Mouse (Mus musculus) urinary bladder, postnatal 4 days (tissue): ENCODE results near the gene Mageh1.
A peak's percentile ranks its signal among the peaks of the same experiment; 100 is the strongest.
"Not testable (repeated sequence)": the region's sequence is repeated elsewhere in the genome, so short reads cannot be mapped to it uniquely, and the experiment has no call there.

Experiments
- DNase-seq, 2 experiments: peaks; one replicate each; pipeline ENCODE4 v3.0.0; 2021 to 2022; ENCODE audit warnings: low spot score in 2 of 2

The Mageh1 gene

DNA sequence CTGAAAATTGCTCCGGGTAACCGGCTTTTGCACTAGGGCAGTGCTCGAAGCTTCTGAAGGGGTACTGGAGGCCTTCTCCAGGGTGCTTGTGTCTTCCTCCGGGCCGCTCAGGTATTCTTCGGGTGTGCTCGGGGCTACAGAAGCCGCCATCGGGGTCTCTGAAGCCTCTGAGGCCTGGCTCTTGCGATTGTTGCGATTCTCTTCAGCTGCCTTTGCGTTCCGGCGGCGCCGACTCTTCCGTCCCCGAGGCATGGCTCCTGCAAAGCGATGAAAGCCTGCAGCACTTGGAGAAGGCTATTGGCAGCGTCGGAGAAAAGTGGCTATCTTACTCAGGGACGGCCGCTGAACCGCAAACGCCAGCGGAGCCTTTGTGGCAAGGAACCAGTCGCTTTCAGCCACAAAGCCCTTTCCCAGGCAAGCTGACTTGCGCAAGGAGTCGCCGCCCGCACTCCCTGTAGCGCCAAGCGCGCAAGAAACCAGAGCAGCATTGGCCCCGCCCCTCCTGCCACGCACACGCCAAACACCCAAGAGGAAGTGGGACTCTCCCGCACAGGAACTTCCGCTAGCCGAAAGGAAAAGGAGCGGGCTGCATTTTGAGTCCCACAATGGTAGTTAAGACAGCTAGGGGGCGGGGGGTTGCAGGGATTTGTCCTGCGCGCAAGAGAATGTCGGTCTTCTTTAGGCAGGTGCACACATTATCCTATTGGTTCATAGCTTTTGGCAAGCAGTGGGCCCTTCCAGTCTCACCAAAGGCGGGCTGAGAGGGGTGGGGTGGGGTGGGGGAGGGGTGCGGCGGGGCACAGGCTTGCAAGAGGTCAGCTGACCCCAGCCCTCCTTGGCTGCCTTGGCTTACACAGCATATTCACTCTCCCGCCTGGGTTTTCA, at the start of gene Mageh1:
Gene Mageh1, minus strand, starts transcription at position 489 of the 885 bp plus-strand sequence.
- DNase-seq: peak; percentile 71 to 79

DNA sequence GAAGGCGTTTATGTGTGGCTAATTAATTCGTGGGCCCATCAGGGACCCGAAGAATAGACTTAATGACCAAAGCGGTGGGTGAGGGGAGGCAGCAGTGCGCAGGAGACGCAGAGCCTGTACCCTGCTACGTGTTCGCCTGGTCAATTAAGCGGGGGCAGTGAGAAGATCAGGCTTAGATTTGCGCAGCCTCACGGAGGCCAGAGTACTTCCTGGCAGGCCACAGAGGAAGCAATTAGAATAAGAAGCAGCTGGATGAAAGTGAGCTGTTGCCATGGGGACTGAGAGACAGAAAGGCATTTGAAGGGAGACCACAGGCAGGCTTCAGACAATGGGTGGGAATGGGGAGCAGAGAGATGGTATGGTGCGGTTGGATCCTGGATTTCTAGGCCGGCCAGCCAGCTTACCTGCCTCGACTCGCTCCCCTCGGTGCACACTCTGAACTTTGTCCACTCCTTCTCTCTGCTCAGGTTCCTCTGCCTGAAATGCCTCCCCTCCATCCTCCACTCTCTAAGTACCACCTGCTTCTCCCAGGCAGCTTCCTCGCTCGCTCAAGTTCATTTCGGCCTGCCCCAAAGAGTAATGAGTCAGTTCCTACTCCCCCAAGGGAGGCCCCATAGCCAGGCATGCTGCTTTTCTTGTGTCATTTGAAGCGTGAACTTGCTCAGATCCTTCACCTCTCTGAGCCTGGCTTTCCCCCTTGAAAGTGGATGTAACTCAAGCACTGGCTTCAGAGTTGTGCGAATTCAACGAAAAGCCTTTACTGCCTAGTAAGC, 783 bp upstream of the Mageh1 start:
- DNase-seq: not testable (repeated sequence)

DNA sequence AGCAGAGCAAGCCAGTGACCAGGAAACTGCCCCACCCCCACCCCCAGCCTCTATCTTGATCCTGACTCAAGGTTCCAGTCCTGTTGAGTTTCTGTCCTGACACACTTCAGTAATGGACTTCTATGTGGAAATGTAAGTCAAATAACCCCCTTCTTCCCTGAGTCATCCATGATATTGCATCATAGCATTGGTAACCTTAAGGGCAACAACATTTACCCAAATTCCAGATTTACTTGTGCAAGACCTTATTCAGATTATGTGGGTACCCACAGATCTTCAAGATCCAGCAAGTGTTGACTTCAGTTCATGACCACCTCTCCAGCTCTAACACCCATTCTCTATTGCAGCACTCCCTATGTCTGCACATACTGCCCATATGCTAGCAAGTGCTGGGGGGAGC, 5.8 kb downstream of the Mageh1 start:
- not testable (repeated sequence) for DNase-seq

DNA sequence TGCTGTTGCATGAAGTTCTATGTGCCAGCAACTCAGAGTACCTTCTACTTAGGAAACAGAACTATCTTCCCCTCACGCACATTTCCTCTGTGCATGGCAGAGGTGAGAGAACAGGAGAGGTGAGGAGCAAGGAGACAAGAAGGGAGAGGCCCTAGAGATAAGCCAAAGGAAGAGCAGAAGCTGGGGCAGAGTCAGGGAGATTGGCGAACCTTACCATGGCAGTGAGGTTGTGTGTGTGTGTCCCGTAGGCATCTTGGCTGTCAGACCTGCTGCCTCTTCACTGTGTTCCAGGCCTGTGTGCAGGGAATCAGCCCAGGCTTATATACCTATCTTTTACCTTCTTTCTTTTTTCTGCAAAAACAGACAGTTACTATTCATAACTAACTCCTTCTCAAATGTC, 11.7 kb downstream of the Mageh1 start:
- DNase-seq: not testable (repeated sequence)

DNA sequence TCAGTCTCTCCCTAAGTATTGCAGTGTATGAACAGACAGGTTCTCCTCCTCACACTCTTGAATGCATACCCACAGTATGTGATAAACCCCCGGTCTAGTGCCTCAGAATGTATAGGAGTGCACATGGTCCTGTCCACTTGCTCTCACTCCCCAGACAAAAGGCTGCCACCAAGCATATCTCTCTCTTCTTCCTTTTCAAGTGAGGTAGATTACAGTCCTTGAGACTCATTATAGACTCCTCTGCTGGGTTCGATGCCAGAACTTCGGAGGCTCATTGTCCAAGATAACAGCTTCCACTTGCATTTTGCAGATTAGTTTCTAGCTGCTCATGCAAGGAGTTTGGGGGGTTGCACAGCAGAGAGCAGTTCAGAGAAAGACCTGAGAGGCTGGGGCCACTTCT, 12.1 kb downstream of the Mageh1 start:
- not testable (repeated sequence) for DNase-seq

DNA sequence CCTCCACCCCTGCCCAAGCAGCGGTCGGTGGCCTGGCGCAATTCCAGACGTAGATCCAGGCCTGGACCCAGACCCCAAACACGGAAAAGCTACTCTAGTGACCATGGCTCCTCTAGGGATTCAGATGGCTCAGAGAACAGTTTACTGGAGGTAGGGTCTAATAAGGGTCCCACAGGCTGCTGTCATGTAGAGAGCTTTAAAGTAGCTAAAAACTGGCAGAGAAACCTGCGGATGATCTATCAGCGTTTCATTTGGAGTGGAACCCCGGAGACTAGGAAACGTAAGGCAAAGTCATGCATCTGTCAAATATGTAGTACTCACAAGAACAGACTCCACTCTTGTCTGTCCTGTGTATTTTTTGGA, 29.7 kb downstream of the Mageh1 start:
- no peak for DNase-seq

DNA sequence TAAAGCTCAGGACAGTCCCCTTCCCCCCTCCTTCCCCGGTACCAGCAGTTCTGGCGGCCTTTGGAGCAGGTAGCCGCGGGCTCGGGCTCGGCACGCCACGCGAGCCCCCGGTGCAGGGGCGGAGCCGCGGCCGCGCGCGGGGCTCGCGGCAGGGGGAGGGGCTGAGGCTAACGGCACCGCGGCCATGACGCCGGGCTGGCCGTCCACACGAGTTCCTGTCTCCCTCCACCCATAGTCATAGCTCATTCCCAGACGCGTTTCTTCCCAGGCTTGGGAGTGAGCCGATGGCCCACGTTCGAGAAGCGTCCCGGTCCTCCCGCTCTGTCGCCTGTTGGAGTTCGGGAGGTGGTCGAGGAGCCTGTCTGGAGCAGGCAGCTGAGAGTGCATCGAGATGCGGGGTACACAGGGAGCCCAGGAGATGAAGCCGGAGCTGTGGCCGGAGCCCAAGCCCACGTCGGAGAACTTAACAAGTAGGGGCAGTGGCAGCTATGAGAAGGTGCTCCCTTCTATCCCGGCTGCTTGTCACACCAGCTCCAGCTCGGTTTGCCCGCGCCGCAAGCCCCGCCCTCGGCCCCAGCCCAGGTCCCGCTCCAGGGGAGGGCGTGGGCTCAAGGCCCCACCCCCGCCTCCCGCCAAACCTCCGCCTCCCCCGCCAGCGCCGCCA, 30.2 kb downstream of the Mageh1 start:
- peak; percentile 19 to 62 for DNase-seq

DNA sequence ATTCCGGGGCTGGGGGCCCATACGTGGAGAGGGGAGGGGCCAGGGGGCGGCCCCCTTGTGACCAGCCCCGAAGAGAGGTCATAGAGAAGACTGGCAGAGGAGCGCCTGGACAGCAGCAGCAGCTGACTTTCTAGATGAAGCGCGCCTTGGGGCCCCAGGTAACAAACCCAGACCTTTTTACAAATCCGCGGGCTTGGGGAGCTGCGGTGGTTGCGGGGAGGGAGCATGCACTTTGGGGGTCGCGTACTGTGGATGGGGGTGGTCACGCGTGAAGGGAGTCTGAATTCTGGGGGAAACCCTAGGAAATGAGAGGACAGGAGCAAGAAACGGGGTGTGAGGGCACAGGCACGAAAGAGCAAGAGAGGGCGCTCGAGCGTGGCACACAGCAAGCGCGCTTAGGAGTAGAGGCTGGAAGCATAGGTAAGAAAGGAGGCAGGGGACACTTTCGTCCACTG, 31.0 kb downstream of the Mageh1 start, which contains the start of gene Usp51:
Gene Usp51, plus strand, starts transcription at position 83 of the 455 bp plus-strand sequence.
- DNase-seq: peak; percentile 14 to 57

DNA sequence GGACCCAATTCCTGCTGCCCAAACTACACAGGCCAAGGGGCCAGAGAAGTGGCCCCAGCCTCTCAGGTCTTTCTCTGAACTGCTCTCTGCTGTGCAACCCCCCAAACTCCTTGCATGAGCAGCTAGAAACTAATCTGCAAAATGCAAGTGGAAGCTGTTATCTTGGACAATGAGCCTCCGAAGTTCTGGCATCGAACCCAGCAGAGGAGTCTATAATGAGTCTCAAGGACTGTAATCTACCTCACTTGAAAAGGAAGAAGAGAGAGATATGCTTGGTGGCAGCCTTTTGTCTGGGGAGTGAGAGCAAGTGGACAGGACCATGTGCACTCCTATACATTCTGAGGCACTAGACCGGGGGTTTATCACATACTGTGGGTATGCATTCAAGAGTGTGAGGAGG, 41.3 kb downstream of the Mageh1 start:
- DNase-seq: not testable (repeated sequence)

DNA sequence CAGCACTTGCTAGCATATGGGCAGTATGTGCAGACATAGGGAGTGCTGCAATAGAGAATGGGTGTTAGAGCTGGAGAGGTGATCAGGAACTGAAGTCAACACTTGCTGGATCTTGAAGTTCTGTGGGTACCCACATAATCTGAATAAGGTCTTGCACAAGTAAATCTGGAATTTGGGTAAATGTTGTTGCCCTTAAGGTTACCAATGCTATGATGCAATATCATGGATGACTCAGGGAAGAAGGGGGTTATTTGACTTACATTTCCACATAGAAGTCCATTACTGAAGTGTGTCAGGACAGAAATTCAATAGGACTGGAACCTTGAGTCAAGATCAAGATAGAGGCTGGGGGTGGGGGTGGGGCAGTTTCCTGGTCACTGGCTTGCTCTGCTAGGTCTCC, 47.5 kb downstream of the Mageh1 start:
- not testable (repeated sequence) for DNase-seq
